Mouse (Mus musculus): Measurements from ENCODE around the gene Zfp935.
"Not testable (repeated sequence)": the region's sequence is repeated elsewhere in the genome, so short reads cannot be mapped to it uniquely, and the experiment has no call there.

Zfp935 gene

DNA sequence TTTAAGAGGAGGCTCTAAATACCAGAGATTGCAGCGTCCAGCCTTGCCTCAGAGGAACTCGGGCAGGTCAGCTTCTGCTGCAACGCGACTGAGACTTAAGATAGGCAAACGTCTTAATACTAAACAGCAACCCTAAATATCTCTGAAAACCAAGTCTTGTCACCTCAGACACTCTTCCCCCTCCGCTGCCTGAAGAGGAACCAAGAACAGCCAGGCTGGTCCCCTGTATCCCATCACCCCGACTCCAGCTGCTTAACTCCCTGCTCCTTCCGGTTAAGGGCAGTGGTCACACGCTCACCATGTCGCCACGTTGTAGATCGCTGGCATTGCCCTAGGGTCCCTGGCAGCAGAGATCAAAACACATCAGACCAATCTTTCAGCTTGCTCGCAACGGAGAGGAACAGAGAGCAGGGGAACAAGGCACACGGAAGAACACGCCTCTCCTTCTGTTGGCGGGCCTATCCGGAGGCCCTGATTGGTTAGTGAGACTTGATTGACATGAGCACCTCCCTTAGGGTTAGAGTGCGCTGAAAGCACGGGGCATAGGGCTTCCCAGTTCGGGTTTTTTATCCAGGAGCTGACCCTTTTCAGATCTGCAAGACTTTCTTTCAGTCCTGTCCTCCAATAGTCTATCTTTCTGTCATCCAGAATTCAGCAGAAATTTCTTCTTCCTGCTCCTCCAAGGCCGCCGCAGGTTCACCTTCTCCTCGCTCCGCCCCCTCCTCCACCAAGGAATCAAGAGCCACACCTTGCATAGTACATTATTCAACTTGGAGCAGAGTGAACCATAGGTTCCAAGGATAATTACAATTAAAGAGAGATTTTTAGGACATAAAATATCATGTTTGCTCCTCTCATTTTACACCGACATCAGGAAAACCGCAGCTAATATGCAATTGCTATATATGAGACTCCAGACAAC, at the start of gene Zfp935:
Zfp935 (minus strand) TSS at position 323 of the 922 bp plus-strand sequence.
- in situ Hi-C loops (cut with MboI; ENCODE audit: low pct_unique_long_range_greater_than_20kb in 1 of 2, low sequenced_read_pairs in 2 of 2, unreplicated experiment in 1 of 2) = not testable (repeated sequence)

DNA sequence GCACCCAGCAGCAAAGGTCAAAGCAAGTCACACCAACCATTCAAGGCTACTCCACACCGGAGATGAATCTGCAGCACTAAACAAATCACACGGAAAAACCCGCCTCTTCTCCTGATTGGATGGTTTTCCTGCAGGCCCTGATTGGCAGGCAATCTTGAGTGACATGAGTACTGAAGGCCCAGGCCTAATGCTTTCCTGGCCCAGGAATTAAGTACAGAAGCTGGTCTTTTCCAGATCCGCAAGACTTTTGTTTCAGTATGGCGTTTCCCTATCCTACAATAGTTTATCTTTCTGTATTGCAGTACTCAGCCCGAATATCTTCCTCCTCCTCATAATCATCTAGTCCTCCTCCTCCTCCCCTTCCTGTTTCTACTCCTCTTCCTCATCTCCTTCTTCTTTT, 12.8 kb upstream of the Zfp935 start, which contains the start of gene Zfp934:
Zfp934 (minus strand) TSS at position 101 of the 400 bp plus-strand sequence.
- in situ Hi-C loops (cut with MboI; ENCODE audit: low pct_unique_long_range_greater_than_20kb in 1 of 2, low sequenced_read_pairs in 2 of 2, unreplicated experiment in 1 of 2) = not testable (repeated sequence)

DNA sequence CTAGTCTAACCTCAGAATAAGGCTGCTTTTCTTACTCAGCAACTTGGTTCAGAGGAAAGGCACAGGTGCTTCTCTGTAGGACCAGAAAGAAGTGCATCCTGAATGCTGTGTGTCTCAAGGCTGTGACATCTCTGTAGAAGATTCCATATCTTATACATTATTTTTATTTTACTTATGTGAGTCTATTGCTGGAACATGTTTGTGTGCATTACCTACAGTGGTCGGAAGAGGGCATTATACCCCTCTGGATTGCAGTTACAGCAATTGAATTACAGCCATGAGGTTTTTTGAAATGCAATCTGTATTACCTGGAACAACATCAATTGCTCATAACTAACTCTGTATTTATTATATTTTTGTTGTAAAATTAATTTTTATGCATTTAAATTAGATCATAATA, 3.4 kb upstream of the Zfp935 start:
- in situ Hi-C loops (cut with MboI; ENCODE audit: low pct_unique_long_range_greater_than_20kb in 1 of 2, low sequenced_read_pairs in 2 of 2, unreplicated experiment in 1 of 2) = not testable (repeated sequence)

DNA sequence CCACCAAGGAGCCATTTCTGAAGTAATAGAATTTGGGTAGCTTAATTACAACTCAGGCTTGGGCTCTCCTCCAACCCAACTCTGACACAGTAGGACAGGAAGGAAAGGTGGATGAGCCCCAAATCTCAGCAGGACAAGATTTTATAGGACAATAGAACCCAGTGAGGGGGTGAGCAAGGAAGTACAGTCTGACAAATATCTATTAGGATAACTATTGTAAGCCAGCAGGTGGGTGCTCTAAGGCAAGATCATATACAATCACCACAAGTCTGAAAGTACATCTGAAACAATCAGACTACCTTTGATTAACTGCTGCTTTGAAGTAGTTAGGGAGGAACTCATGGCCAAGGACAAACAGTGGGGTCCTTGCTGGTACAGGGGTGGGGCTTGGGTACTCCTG, 28.2 kb downstream of the Zfp935 start:
- in situ Hi-C loops (cut with MboI; ENCODE audit: low pct_unique_long_range_greater_than_20kb in 1 of 2, low sequenced_read_pairs in 2 of 2, unreplicated experiment in 1 of 2) = not testable (repeated sequence)

DNA sequence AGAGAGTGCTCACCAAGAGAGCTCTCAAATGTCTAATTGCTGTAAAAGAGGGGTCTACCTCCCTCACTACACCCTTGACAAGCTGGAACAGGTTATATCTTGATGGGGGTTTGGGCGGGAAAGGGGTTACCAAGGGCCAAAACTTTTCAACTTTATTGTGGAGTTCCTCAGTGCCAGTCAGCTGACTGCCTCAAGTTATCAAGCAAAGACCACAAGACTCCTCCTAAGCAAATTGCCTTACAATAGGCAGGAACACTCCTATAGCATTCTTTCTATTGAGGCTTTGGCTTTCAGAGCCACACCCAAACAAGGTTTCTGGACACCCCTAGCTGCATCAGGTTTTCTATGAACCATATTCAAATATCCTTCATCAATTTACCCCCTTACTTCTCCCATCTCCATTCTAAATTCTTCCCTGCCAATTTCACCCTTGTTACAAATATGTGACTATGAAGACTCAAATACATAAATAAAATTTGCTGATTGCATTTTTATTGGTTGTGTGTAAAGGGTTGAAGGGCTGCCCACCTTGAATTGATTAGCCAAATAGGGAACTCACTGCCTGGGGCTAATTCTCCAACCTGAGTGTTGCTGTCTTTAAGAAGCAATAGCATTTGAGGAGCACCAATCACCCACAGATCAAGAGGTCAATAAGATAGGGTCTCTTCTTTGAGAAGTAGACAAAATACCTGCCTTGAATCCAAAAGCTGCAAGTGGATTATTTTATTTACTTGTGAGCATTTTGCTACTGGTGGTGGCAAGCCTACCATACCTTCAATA, 47.5 kb downstream of the Zfp935 start:
- in situ Hi-C loops (cut with MboI; ENCODE audit: low pct_unique_long_range_greater_than_20kb in 1 of 2, low sequenced_read_pairs in 2 of 2, unreplicated experiment in 1 of 2) = not testable (repeated sequence)

DNA sequence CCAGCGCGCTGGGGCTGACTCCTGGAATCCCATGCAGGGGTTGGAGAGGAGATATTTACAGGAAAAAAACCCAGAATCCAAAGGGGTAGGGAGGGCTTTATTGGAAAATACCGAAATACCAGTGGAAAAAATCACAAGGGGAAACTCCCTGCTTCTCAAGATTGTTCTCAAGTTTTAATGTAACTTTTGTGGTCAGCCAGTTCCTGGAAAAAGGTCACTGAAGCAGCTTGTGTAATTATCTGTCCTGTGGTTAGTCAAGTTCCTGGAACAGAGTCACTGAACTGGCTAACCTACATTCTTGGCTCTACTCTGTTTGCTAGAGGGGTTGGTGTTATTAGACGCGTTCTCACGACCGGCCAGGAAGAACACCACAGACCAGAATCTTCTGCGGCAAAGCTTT, 85.7 kb downstream of the Zfp935 start:
- in situ Hi-C loops (cut with MboI; ENCODE audit: low pct_unique_long_range_greater_than_20kb in 1 of 2, low sequenced_read_pairs in 2 of 2, unreplicated experiment in 1 of 2) = loop anchor here in 1 of 2 experiments (25.0 kb wide), 1 partner anchor 390 kb away; the partner anchor contains the start of gene Fbp2

DNA sequence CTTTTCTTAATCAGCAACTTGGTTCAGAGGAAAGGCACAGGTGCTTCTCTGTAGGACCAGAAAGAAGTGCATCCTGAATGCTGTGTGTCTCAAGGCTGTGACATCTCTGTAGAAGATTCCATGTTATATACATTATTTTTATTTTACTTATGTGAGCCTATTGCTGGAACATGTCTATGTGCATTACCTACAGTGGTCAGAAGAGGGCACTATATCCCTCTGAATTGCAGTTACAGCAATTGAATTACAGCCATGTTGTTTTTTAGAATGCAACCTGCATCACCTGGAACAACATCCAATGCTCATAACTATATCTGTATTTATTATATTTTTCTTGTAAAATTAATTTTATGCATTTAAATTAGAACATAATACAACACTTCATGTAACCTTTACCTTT, 88.4 kb downstream of the Zfp935 start:
- in situ Hi-C loops (cut with MboI; ENCODE audit: low pct_unique_long_range_greater_than_20kb in 1 of 2, low sequenced_read_pairs in 2 of 2, unreplicated experiment in 1 of 2) = loop anchor here in 1 of 2 experiments (25.0 kb wide), 1 partner anchor 392 kb away; the partner anchor contains the start of gene Fbp2

DNA sequence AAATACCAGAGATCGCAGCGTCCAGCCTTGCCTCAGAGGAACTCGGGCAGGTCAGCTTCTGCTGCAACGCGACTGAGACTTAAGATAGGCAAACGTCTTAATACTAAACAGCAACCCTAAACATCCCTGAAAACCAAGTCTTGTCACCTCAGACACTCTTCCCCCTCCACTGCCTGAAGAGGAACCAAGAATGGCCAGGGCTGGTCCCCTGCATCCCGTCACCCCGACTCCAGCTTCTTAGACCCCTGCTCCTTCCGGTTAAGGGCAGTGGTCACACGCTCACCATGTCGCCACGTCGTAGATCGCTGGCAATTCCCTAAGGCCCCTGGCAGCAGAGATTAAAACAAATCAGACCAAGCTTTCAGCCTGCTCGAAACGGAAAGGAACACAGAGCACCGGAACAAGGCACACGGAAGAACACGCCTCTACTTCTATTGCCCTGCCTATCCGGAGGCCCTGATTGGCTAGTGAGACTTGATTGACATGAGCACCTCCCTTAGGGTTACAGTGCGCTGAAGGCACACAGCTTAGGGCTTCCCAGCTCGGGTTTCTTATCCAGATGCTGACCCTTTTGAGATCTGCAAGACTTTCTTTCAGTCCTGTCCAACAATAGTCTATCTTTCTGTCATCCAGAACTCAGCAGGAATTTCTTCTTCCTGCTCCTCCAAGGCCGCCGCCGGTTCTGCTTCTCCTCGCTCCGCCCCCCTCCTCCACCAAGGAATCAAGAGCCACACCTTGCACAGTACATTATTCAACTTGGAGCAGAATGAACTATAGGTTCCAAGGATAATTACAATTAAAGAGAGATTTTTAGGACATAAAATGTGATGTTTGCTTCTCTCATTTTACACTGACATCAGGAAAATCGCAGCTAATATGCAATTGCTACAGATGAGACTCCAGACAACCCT, 91.6 kb downstream of the Zfp935 start, which contains the start of gene Gm49359:
Gm49359 (minus strand) TSS at position 409 of the 911 bp plus-strand sequence.
- in situ Hi-C loops (cut with MboI; ENCODE audit: low pct_unique_long_range_greater_than_20kb in 1 of 2, low sequenced_read_pairs in 2 of 2, unreplicated experiment in 1 of 2) = loop anchor here in 1 of 2 experiments (25.0 kb wide), 1 partner anchor 396 kb away; the partner anchor contains the start of gene Fbp2

Data from mouse embryonic stem cell (cell line).